Mouse (Mus musculus): ENCODE measurements around the gene Sstr2.

Gene Sstr2

DNA sequence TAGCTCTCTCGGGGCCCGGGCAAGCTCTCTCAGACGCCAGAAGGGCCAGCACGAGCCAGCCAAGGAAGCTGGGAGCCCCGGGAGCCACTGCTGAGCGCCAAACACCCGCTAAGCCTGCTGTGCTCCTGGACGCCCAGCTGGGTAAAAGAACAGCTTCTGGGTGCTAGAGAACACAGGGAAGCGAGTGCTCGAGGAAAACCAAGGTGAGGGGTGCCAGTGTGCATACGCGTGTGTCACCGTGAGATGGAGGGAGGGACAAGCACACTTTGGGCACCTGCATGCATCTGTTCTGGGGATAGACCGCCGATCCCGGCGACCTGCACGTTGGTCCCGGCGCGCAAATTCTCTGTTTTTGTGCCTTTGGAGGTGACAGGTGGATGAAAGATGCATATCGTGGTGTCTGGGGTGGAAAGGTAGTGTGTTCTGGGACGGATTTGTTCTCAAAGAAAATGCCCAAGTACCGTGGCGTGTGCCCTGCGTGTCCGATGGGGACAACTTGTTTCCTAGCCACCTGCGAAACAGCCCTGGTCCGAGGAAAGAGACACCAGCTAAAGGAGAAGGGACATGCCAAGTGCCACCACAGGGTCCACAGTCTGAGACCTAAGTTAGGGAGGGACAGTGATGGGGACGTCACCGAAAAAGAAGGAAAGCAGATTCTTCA, 408 bp downstream of the Sstr2 start:
- no peak for DNase-seq (ENCODE audit: low read depth, low spot score)

DNA sequence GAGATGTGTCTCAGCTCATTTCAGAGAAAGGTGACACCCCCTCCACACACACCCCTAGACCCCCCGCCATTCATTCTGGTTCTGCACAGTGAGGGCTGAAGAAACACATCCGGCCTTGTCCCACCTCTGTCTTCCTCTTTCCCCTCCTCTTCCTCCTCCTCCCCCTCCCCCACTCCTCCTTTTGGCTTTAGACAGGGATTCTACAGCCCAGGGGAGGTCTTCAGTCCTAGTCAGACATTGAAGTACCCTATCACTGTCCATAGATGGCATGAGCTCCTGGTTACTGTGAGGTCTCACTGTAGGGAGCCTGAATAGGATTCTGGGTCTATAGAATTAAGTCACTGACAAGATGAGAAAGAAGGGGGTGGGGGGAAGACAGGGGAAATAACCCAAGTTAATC, 1.9 kb downstream of the Sstr2 start:
- no peak for DNase-seq (ENCODE audit: low read depth, low spot score)

DNA sequence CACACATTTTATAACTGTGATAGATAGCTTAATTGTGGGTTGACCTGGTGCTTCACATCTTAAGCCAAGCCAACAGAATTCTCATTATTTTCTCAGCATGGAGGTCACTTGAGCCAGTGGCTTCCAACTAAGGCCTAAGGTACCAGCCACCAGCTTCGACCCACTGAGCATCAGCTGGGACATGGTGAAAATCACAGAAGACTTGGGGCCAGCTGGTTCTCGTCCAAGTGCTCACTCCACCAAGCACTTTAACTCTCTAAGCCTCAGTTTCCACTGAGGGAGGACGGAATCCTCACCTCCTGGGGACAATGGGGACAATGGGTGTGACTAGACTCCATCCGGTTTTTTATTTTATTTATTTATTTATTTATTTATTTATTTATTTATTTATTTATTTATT, 2.9 kb downstream of the Sstr2 start:
- no peak for DNase-seq (ENCODE audit: low read depth, low spot score)

DNA sequence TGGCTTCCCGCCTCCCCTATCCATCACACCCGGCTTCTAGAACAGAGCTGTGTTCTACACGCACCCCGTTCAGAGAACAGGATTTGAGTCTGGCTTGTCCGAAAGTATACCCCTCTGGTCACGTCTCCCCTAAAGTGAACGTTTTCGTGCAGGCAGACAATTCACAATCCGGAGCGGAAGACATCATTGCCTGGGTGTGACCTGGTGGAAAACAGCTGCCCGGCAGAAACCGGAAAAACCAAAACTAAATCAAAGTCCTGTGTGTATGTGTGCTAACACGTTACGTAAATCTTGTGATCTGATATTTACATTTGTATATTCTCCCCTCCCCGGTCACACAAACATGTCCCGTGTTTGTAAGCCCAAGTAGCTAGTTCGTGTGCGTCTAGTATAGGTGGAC, 6.3 kb downstream of the Sstr2 start:
- DNase-seq (ENCODE audit: low read depth, low spot score) = no peak

DNA sequence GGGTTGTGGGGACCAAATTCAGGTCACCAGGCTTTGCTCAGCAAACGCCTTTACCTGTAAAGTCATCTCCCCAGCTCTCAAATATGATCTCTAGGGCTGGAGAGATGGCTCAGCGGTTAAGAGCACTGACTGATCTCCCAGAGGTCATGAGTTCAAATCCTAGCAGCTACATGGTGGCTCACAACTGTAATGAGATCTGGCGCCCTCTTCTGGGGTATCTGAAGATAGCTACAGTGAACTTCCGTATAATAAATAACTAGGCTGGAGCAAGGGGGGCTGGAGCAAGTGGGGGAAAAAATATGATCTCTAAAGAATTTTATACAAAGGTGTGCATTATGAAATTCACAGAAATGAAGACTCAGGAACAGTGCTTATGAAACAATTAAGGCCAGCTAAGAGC, 8.6 kb downstream of the Sstr2 start:
- peak; percentile 67 for DNase-seq (ENCODE audit: low read depth, low spot score)

DNA sequence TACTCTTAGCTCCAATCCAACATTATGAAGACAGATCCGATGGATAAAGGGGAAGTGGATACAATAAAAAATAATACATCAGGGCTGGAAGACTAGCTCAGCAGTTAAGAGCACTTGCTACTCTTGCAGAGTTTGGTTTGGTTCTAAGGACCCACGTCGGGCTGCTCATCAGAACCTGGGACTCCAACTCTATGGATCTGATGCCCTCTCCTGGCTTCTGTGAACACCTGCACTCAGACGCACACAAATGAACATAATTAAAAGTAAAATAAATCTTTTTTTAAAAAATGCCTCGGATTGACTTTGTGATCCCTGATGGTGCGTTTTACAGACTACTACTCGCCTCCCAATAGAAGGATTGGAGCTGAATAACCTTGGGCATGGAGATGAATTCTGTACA, 11.5 kb downstream of the Sstr2 start:
- peak; percentile 25 for DNase-seq (ENCODE audit: low read depth, low spot score)

DNA sequence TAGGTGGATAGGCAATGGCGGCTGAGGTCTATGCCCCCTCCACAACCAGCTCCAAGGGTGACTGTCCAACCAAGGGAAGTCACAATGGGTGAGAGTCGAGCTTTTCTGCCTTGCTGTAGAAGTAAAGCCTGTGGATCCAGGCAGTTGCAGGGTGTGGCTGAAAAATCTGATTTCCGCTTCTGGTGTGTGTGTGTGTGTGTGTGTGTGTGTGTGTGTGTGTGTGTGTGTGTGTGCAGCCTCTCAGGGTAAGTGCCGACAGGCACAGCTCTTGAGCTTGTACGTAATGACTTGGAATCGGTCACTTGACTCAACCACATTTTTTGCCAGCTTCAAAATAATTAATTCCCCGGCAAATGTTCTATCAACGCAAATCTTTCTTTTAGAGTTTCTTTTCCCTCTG, 12.2 kb downstream of the Sstr2 start:
- DNase-seq (ENCODE audit: low read depth, low spot score) = no peak

DNA sequence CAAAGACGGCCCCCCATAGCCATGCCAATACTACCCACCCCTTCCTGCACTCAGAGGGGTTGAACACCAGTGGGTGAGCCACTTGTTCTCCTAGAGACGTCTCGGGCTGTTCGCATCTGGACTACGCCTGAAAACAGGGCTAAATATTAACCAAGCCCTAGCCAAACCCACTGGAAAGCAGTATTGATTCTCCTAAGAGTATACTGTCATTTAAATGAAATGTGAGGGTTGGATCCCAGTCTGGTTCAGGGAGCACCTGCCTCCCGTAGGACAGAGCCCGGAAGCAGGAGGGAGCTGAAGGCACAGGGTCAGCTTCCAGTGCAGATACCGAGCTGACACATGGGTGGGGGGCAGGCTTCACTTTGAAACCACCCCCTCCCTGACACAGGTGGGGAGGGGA, 12.7 kb downstream of the Sstr2 start:
- DNase-seq (ENCODE audit: low read depth, low spot score) = no peak

DNA sequence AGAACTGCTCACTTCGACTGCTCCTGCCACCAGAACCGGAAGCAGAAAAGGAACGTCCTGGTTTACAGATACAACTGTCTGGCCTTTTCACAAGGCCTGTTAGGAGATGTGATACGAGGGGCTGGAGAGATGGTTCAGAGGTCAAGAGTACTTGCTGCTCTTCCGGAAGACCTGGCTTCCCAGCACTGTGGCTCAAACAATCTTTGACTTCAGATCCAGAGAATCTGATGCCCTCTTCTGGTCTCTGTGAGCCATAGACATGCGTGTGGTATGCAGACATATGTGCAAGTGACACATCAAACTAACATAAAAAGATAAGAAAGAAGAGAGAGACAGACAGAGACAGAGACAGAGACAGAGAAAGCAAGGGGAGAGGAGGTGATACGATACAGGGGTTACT, 13.2 kb downstream of the Sstr2 start:
- no peak for DNase-seq (ENCODE audit: low read depth, low spot score)

DNA sequence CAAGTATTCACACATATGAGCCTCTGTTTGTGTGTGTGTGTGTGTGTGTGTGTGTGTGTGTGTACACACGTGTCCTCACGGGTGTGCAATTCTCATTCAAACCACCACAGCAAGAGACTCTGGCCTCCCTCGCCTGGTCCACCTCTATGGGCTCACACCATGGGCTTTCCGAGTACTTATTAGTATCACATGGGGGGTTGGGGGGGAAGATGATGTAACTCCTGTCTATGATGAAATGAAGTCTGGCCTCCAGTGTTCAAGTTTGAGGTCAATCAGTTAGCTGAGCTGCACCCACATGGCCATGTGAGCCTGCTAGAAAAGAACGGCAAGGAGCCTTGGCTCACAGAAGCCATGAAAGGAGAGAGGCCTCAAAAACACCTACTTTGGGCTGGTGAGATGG, 14.3 kb downstream of the Sstr2 start:
- no peak for DNase-seq (ENCODE audit: low read depth, low spot score)

DNA sequence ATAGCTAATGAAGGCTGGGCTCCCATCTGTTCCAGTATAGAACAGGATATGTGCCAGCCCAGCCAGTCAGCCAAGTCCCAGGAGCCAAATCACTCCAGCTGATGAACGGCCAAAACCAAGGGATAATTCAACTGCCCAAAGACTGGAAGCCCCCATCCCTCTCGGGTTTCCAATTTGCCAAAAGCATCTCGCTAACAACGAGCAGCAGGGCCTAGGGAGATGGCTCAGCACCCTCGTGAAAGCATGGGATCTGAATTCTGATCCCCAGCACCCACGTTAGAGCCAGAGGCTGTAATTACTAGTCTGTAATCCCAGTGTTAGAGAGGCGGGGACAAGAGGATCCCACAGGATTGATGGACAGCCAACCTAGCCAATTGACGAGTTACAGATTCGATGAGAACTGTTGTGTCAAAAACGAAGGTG, 15.6 kb downstream of the Sstr2 start:
- no peak for DNase-seq (ENCODE audit: low read depth, low spot score)

DNA sequence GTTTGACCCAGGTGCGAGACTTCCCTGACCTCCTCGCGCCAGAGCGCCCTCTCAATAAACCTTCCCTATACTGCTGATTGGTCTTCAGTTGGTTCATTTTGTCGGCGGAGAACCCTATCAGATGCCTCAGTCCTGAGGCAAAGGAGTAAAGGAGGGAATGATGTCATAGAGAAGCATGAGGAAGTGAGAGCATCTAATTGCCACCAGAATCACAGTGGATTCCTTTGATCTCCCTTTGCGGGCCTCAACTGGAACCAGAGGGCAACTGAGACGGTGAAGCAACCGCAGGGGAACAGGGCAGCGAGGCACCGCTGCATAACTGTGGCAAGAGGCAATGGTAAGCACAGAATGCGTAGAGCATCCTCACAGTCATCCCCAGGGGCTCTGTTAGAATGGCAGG, 19.5 kb downstream of the Sstr2 start:
- DNase-seq (ENCODE audit: low read depth, low spot score) = no peak

DNA sequence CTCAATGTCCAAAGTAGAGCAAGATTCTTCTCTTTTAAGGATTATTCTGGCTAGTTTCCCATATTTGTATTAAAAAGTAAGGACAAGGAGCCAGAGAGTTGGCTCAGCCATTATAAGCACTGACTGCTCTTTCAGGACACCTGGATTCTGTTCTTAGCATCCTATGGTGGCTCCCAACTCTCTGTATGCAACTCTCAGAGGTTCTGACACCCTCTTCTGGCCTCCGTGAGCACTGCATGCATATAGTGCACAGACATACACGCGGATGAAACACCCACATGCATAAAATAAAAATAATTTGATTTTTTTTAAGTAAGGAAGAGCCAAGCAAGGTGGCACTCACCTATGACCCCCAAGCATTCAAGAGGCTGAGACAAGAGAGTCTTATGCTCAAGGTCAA, 26.0 kb downstream of the Sstr2 start:
- DNase-seq (ENCODE audit: low read depth, low spot score) = no peak

DNA sequence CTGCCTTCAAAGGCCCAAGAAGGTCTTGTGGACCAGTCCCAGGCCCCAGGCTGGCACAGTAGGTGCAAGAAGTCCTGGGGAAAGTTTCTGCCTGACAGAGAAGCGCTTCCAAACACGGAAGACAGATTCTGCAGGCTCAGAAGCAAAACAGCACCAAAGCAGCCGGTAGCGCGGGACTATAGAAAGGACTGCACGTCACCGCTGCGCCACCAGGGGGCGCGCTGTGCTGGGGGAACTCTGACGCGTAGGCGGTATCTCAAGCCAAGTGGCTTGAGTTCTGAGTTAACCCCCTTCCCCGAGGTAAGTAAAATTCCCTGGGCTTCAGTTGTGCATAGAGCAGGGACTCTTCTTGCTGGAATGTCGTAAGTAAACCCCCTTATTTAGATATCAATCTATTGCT, 29.0 kb downstream of the Sstr2 start:
- peak; percentile 93 for DNase-seq (ENCODE audit: low read depth, low spot score)

DNA sequence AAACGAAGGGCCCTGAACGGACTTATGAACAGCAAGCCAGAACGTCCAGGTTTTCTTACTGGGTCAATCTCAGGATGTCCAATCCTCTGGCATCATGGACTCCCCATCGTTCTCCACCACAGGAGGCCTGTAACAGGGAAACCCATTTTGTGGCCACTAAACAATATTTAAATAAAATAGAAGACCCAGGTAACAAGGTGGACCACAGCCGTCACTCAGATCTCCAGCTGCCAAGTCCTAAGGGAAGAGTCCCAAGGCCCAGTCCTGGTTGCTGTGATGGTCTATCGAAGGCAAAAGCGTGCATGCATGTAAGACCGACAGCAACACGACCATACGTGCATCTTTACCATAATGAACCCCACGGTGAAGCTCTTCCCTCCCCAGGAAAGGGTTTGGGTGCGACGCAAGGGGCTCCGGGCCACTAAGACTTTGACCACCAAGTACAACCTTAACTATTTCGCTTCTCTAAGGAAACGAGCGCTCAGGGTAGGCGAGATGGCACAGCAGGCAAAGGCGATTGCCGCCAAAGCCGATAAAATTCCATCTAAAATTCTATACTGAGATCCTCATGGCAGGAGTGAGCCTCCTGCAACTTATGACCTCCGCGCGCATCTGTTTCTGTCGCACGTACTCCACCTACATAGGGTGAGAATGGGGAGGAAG, 29.7 kb downstream of the Sstr2 start, which contains the start of gene Cog1:
TSS of gene Cog1 (plus strand) at position 480 of the 663 bp plus-strand sequence.
- DNase-seq (ENCODE audit: low read depth, low spot score) = no peak

DNA sequence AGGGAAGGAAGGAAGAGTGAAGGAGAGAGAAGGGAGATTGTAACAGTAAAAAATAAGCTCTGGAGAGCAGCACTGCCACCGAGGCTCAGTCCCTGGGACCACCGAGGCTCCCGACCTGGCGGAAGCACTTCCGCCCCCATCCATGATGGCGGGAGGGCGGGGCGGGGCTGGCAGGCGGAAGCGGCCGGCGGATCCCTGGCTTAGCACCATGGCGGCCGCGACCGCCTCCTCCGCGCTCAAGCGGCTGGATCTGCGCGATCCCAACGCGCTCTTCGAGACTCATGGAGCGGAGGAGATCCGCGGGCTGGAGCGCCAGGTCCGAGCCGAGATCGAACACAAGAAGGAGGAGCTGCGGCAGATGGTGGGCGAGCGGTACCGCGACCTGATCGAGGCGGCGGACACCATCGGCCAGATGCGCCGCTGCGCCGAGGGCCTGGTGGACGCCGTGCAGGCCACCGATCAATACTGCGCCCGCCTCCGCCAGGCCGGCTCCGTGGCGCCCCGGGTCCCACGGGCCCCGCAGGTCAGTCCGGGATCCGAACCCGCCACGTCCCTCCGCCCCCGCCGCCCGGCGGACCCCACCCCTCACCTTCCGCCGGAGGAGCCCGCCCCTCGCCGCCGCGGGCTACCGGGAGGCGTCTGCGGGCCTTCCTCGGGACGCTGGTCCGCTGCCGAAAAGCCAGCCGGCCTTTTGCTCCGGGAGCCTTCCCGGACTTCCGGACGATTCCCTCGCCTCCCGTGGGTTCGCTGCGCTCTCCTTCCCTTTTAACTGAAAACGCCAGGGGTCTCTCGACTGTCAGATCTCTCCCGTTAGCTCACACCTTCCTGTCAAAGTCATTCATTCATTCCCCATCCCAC, 30.4 kb downstream of the Sstr2 start, which contains the start of gene Slc39a11:
TSS of gene Slc39a11 (minus strand) at position 727 of the 858 bp plus-strand sequence.
- DNase-seq (ENCODE audit: low read depth, low spot score) = peak; percentile 86

DNA sequence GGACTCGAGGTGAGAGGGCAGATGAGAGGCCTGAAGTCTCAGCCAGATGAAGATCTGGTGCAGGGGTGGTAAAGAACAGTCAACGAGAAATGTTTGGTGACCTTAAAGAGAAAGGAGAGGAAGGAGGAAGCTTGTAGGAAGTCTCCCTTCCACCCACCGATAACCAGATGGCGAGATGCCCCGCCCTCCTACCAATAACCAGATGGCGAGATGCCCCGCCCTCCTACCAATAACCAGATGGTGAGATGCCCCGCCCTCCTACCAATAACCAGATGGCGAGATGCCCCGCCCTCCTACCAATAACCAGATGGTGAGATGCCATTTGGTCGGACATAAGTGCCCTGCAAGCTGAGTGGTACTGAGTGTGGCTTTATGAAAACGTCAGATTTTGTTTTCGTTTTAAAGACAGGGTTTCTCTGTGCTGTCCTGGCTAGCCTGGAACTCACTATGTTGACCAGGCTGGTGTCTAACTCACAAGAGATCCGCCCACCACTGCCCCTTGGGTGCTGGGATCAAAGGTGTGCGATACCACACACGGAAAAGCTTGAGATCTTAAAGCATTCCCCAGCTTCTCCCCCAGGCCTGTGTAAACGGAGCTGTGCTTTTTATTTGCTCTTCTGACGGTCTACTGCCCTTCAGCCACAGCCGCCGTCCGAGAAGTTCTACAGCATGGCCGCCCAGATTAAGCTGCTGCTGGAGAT, 32.2 kb downstream of the Sstr2 start:
- peak; percentile 28 for DNase-seq (ENCODE audit: low read depth, low spot score)

DNA sequence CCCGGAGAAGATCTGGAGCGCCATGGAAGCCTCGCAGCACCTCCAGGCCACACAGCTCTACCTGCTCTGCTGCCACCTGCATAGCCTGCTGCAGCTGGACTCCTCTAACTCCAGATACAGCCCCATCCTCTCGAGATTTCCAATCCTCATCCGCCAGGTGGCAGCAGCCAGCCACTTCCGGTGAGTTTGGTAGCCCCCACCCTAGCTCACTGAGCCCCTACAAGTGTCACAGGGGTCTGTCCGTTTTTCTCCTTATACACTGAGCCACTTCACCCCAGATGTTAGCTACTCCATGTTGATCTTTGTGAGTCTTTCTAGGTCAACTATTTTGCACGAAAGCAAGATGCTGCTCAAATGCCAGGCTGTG, 32.7 kb downstream of the Sstr2 start:
- peak; percentile 47 for DNase-seq (ENCODE audit: low read depth, low spot score)

DNA sequence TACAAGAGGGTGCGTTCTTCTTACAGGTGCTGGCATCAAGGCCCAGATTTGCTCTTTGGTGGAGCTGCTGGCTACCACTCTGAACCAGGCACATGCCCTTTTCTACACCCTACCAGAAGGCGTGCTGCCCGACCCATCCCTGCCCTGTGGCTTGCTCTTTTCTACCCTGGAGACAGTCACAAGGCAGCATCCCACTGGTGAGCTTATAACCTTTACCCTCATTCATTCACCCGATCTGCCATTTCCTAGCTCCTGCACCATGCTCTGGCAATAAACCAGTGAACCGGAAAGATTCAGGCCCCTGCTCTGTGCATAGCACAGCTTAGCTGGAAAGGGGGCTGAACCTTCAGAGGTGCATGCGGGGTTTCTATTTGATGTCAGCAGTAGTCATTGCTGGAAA, 33.4 kb downstream of the Sstr2 start:
- DNase-seq (ENCODE audit: low read depth, low spot score) = no peak

DNA sequence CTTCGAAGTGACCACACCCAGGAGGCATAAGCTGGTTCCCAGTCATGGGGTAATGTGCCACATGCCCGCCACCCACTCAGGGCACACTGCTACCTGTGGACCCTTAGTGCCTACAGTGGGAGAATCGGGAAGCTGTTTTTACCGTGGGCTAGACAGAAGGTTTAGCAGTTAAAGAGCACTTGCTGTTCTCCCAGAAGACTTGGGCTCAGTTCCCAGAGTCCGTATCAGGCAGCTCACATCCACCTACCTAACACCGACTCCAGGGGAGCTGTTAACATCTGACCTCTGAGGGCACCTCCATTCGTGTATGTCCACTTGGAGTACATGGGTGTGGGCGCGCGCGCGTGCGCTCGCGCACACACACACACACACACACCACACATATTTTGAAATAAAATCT, 35.0 kb downstream of the Sstr2 start:
- no peak for DNase-seq (ENCODE audit: low read depth, low spot score)

DNA sequence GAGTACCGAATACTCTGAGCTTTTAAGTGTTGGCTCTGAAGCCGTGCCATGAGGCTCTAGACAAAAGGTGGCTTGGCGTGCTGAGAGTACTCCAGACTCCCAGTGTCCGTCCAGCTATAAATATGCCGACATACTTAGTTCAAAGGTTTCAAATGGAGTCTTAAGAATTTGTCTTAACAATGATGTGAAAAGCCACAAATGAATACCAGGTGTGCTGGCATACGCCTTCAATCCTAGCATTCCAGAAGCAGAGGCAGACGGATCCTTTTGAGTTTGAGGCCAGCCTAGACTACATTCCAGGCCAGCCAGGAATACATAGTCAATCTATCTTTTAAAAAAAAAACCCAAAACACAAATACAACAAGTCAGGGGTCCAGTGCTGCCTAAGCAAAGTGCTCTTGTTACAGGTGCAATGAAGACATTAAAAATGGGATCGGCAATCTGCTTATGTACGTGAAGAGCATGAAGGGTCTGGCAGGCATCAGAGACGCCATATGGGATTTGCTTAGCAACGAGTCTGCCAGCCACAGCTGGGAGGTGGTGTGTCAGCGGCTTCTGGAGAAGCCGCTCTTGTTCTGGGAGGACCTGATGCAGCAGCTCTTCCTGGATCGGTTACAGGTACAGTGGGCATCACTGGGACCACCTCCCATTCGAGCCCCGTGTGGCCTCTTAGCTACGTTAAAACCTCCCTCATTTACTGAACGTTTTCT, 35.6 kb downstream of the Sstr2 start:
- DNase-seq (ENCODE audit: low read depth, low spot score) = no peak

All from CD4-positive, CD25-positive, alpha-beta regulatory T cell, adult 2 months (primary cell).